Mouse (Mus musculus) embryonic fibroblast, embryonic 13.5 days (primary cell): ENCODE data around the gene Nol4l. TPM values are rescaled to one million over a fixed set of nuclear protein-coding genes. Genes with fewer than 3 reads are reported as not detected.

Experiments
- H3K27ac ChIP-seq: 2 replicates; pipeline ENCODE4 v1.5.1; 2012; ENCODE audit warnings: low read length, control low read depth, inconsistent platforms; ENCODE audit not compliant: insufficient read depth
- H3K4me1 ChIP-seq: 2 replicates; pipeline ENCODE4 v1.6.1; 2011; ENCODE audit warnings: low read length; ENCODE audit not compliant: control insufficient read depth, insufficient read depth
- H3K4me3 ChIP-seq: 2 replicates; pipeline ENCODE4 v1.5.1; 2011; ENCODE audit warnings: mild to moderate bottlenecking, control low read depth, low read length; ENCODE audit not compliant: insufficient read depth
- CTCF ChIP-seq: IDR thresholded peaks from 2 replicates; pipeline ENCODE4 v1.5.1; 2011; ENCODE audit warnings: mild to moderate bottlenecking, control low read depth, low read length, moderate library complexity, borderline replicate concordance; ENCODE audit not compliant: insufficient read depth
- POLR2A ChIP-seq: IDR thresholded peaks from 2 replicates; pipeline ENCODE4 v1.6.1; 2011; ENCODE audit warnings: low read depth, mild to moderate bottlenecking, control low read depth, low read length, moderate library complexity
- polyA plus RNA-seq: library from polyadenylated mRNA; stranded (reverse); fragments of >200 nt; gene quantifications from 2 replicates; pipeline ENCODE4 v1.2.4, GENCODE M21; 2011; ENCODE audit warnings: low read depth; ENCODE audit not compliant: missing spikeins, insufficient read length

The Nol4l gene
- polyA plus RNA-seq, 1 experiment, result 4.2 TPM

DNA sequence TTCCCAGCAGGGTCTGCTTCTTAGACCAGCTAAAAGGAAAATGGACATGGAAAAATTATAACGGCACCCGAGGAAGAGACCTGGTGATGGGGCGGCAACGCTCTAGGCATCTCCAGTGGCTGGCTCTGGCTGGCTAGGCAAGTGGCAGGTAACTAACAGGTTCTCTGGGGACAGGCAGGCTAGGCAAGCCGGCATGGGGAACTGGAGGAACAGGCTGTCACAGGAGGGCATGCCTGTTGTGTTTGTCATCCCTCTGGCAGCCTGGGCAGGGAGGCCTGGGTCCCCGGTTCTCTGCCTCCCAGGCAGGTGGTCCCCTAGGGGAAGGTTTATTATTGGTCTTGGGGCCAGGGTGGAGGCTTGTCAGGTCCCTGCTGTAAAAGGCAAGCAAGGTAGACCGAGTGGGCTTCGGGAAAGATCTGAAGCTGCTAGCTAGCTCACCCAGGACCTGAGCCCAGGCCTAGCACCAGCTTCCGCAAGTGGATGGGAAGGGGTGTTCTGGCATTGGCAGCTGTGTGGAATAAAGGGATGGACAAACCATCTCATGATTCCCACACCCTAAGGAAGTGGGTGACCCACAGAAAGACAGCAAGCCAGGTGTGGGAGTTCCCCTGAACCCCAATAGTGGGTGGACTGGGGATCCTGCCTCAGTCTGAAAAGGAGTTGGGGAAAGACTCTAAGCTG, 2.8 kb downstream of the Nol4l start:
- no peak overlapping the region for H3K27ac ChIP-seq
- H3K4me1 ChIP-seq, result no peaks in the 10 kb centered on the region

GRCm38 (mm10) chr2:153525906-153526311, 3.9 kb downstream of the Nol4l start:
- Histone ChIP-seq H3K4me3 (no peak overlapping the region), H3K27ac (no peak overlapping the region), H3K4me1 (no peaks in the 10 kb centered on the region)
- TF ChIP-seq CTCF (no peak), POLR2A (no peak)

More for the DNA sequence above, 2.8 kb downstream of the Nol4l start:
- no peak overlapping the region for H3K4me3 ChIP-seq
- TF ChIP-seq CTCF (no peak), POLR2A (no peak)

GRCm38 (mm10) chr2:153524727-153525126, 5.0 kb downstream of the Nol4l start:
- no peak overlapping the region for H3K27ac ChIP-seq
- TF ChIP-seq CTCF, result no peak
- TF ChIP-seq POLR2A, result no peak
- H3K4me3 ChIP-seq, result no peak overlapping the region
- H3K4me1 ChIP-seq, result no peaks in the 10 kb centered on the region

DNA sequence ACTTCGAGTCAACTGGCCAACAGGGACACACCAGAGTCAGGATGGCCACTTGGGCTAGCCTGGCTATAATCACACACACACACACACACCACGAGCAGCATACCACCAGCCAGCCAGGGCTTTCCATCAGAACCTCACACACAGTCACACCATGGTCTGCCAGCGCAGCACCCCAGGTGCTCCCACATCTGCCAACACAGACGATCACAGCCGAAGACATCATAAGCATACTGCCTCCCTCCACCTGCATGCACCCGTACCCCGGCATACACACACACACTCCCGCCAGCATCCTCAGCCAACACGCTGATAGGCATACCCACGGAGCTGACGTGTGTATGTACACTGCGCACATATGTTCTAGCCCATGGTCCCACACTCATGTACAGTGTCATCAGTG, 6.1 kb downstream of the Nol4l start:
- TF ChIP-seq CTCF, result no peak
- TF ChIP-seq POLR2A, result no peak
- no peak overlapping the region for H3K4me3 ChIP-seq
- no peaks in the 10 kb centered on the region for H3K4me1 ChIP-seq
- H3K27ac ChIP-seq, result no peak overlapping the region

GRCm38 (mm10) chr2:153523143-153523542, 6.6 kb downstream of the Nol4l start:
- H3K4me1 ChIP-seq, result no peaks in the 10 kb centered on the region
- H3K27ac ChIP-seq, result no peak overlapping the region
- TF ChIP-seq POLR2A (no peak), CTCF (no peak)
- H3K4me3 ChIP-seq, result no peak overlapping the region

DNA sequence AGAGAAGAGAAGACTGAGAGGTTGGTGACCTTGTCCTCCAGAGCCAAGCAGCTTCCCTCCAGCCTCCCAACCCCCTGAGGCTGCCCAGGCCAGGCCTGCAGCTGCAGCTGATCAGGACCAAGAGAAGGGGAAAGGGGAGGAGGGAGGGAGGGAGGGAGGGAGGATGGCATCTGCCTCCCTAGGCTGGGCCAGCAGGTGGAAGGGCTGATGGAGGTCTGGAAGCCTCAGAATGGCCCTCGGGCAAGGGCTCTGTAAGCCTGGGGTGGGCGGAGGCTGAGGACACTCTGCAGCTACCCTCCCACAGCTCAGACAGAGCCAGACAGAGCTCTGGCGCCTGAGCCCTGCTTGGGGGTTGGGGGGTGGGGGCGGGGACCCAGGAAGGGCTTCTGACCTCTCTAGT, 7.5 kb downstream of the Nol4l start:
- no peak overlapping the region for H3K4me3 ChIP-seq
- no peak overlapping the region for H3K27ac ChIP-seq
- H3K4me1 ChIP-seq, result no peaks in the 10 kb centered on the region
- no peak for TF ChIP-seq POLR2A
- TF ChIP-seq CTCF, result no peak

- Histone ChIP-seq H3K4me3 (no peak overlapping the region), H3K27ac (no peak overlapping the region), H3K4me1 (no peaks in the 10 kb centered on the region)
- no peak for TF ChIP-seq POLR2A
- TF ChIP-seq CTCF, result no peak
These were observed 9.7 kb downstream of the Nol4l start for GRCm38 (mm10) chr2:153520057-153520456.

- Histone ChIP-seq H3K4me1 (no peaks in the 10 kb centered on the region), H3K27ac (no peak overlapping the region), H3K4me3 (no peak overlapping the region)
- TF ChIP-seq POLR2A, result no peak
- no peak for TF ChIP-seq CTCF
These were observed 12.8 kb downstream of the Nol4l start for GRCm38 (mm10) chr2:153516961-153517360.

GRCm38 (mm10) chr2:153515582-153515981, 14.2 kb downstream of the Nol4l start:
- no peaks in the 10 kb centered on the region for H3K4me1 ChIP-seq
- no peak overlapping the region for H3K27ac ChIP-seq
- no peak overlapping the region for H3K4me3 ChIP-seq
- TF ChIP-seq CTCF (no peak), POLR2A (no peak)

GRCm38 (mm10) chr2:153514497-153515380, 15.0 kb downstream of the Nol4l start:
- no peak for TF ChIP-seq CTCF
- TF ChIP-seq POLR2A, result no peak
- Histone ChIP-seq H3K4me3 (no peak overlapping the region), H3K27ac (no peak overlapping the region), H3K4me1 (no peaks in the 10 kb centered on the region)
